Mouse (Mus musculus): Measurements from ENCODE around the gene Rab4a. TPM values are rescaled to one million over a fixed set of nuclear protein-coding genes. Genes with fewer than 3 reads are reported as not detected.

The Rab4a gene
- polyA plus RNA-seq, 1 experiment from 2014 or later, result 42.3 TPM

GRCm38 (mm10) chr8:123788416-123789170, 17.2 kb upstream of the Rab4a start:
- no peak overlapping the region for H3K4me3 ChIP-seq
- H3K36me3 ChIP-seq, result no peaks in the 10 kb centered on the region
- ATAC-seq (ENCODE audit: insufficient number of reproducible peaks, low FRiP score), result no peak
- H3K9ac ChIP-seq, result no peak overlapping the region
- peaks cover 2% of the 10 kb centered on the region; the same call in 1 of the 2 replicates for H3K4me1 ChIP-seq (replicated peaks)
- H3K4me2 ChIP-seq, result no peak overlapping the region
- no peaks in the 10 kb centered on the region for H3K9me3 ChIP-seq (replicated peaks)
- peaks cover 26% of the 10 kb centered on the region for H3K27me3 ChIP-seq (replicated peaks)
- H3K27ac ChIP-seq (ENCODE audit: poor library complexity, severe bottlenecking), result no peak overlapping the region
- WGBS, result 55% methylated on average over 14 of the region's 14 CpGs

- Histone ChIP-seq H3K9me3 (replicated peaks) (no peaks in the 10 kb centered on the region), H3K4me3 (no peak overlapping the region), H3K27ac (ENCODE audit: poor library complexity, severe bottlenecking) (no peak overlapping the region), H3K9ac (no peak overlapping the region), H3K4me2 (no peak overlapping the region), H3K27me3 (replicated peaks) (peaks cover 26% of the 10 kb centered on the region), H3K4me1 (replicated peaks) (no peaks in the 10 kb centered on the region), H3K36me3 (no peaks in the 10 kb centered on the region)
- no peak for ATAC-seq (ENCODE audit: insufficient number of reproducible peaks, low FRiP score)
- whole genome bisulfite sequencing, result 69% methylated on average over 9 of the region's 9 CpGs
Measured at GRCm38 (mm10) chr8:123789461-123789860, 16.3 kb upstream of the Rab4a start.

- no peak overlapping the region for H3K4me2 ChIP-seq
- H3K4me3 ChIP-seq, result no peak overlapping the region
- H3K9ac ChIP-seq, result no peak overlapping the region
- no peaks in the 10 kb centered on the region for H3K36me3 ChIP-seq
- no peak overlapping the region for H3K27ac ChIP-seq (ENCODE audit: poor library complexity, severe bottlenecking)
- 0% methylated on average over 4 of the region's 4 CpGs for WGBS
- H3K27me3 ChIP-seq (replicated peaks), result peaks cover 26% of the 10 kb centered on the region
- H3K4me1 ChIP-seq (replicated peaks), result no peaks in the 10 kb centered on the region
- no peak for ATAC-seq (ENCODE audit: insufficient number of reproducible peaks, low FRiP score)
- H3K9me3 ChIP-seq (replicated peaks), result no peaks in the 10 kb centered on the region
Measured at GRCm38 (mm10) chr8:123789970-123790369, 15.8 kb upstream of the Rab4a start.

GRCm38 (mm10) chr8:123791101-123791844, 14.5 kb upstream of the Rab4a start:
- H3K36me3 ChIP-seq, result no peaks in the 10 kb centered on the region
- H3K4me2 ChIP-seq, result no peak overlapping the region
- H3K27ac ChIP-seq (ENCODE audit: poor library complexity, severe bottlenecking), result no peak overlapping the region
- H3K27me3 ChIP-seq (replicated peaks), result peaks cover 18% of the 10 kb centered on the region
- ATAC-seq (ENCODE audit: insufficient number of reproducible peaks, low FRiP score), result no peak
- no peaks in the 10 kb centered on the region for H3K9me3 ChIP-seq (replicated peaks)
- no peak overlapping the region for H3K4me3 ChIP-seq
- H3K9ac ChIP-seq, result no peak overlapping the region
- WGBS, result 75% methylated on average over 16 of the region's 16 CpGs
- H3K4me1 ChIP-seq (replicated peaks), result no peaks in the 10 kb centered on the region

- WGBS, result 82% methylated on average over 7 of the region's 7 CpGs
- H3K4me3 ChIP-seq, result no peak overlapping the region
- H3K27ac ChIP-seq (ENCODE audit: poor library complexity, severe bottlenecking), result no peak overlapping the region
- no peak overlapping the region for H3K4me2 ChIP-seq
- H3K4me1 ChIP-seq (replicated peaks), result no peaks in the 10 kb centered on the region
- no peaks in the 10 kb centered on the region for H3K9me3 ChIP-seq (replicated peaks)
- no peaks in the 10 kb centered on the region for H3K36me3 ChIP-seq
- no peak overlapping the region for H3K9ac ChIP-seq
- ATAC-seq (ENCODE audit: insufficient number of reproducible peaks, low FRiP score), result no peak
- H3K27me3 ChIP-seq (replicated peaks), result peaks cover 13% of the 10 kb centered on the region
Measured at GRCm38 (mm10) chr8:123791845-123792225, 13.9 kb upstream of the Rab4a start.

- H3K9ac ChIP-seq, result no peak overlapping the region
- peaks cover 13% of the 10 kb centered on the region; the same call in 1 of the 2 replicates for H3K27me3 ChIP-seq (replicated peaks)
- 45% methylated on average over 10 of the region's 10 CpGs for WGBS
Measured at GRCm38 (mm10) chr8:123793900-123794299, 11.9 kb upstream of the Rab4a start.

GRCm38 (mm10) chr8:123794766-123795165, 11.0 kb upstream of the Rab4a start:
- no peak for ATAC-seq (ENCODE audit: insufficient number of reproducible peaks, low FRiP score)
- H3K27me3 ChIP-seq (replicated peaks), result peaks cover 6% of the 10 kb centered on the region; the same call in 1 of the 2 replicates
- 74% methylated on average over 4 of the region's 4 CpGs for WGBS

More at GRCm38 (mm10) chr8:123793900-123794299, 11.9 kb upstream of the Rab4a start:
- Histone ChIP-seq H3K27ac (ENCODE audit: poor library complexity, severe bottlenecking) (no peak overlapping the region), H3K36me3 (no peaks in the 10 kb centered on the region), H3K9me3 (replicated peaks) (no peaks in the 10 kb centered on the region), H3K4me2 (no peak overlapping the region), H3K4me1 (replicated peaks) (0 out of 2 replicates have a peak, but pooled peaks cover 3% of the 10 kb centered on the region), H3K4me3 (no peak overlapping the region)
- ATAC-seq (ENCODE audit: insufficient number of reproducible peaks, low FRiP score), result no peak

GRCm38 (mm10) chr8:123796758-123797157, 9.0 kb upstream of the Rab4a start:
- no peaks in the 10 kb centered on the region for H3K36me3 ChIP-seq
- no peak overlapping the region for H3K4me3 ChIP-seq
- peaks cover 3% of the 10 kb centered on the region; the same call in 1 of the 2 replicates for H3K27me3 ChIP-seq (replicated peaks)
- H3K4me2 ChIP-seq, result no peak overlapping the region
- H3K9me3 ChIP-seq (replicated peaks), result peaks cover 7% of the 10 kb centered on the region; the same call in 1 of the 2 replicates
- H3K4me1 ChIP-seq (replicated peaks), result 0 out of 2 replicates have a peak, but pooled peaks cover 3% of the 10 kb centered on the region
- H3K9ac ChIP-seq, result no peak overlapping the region
- ATAC-seq (ENCODE audit: insufficient number of reproducible peaks, low FRiP score), result no peak
- WGBS, result 32% methylated on average over 4 of the region's 4 CpGs
- no peak overlapping the region for H3K27ac ChIP-seq (ENCODE audit: poor library complexity, severe bottlenecking)

More at GRCm38 (mm10) chr8:123794766-123795165, 11.0 kb upstream of the Rab4a start:
- Histone ChIP-seq H3K9me3 (replicated peaks) (no peaks in the 10 kb centered on the region), H3K27ac (ENCODE audit: poor library complexity, severe bottlenecking) (no peak overlapping the region), H3K4me1 (replicated peaks) (0 out of 2 replicates have a peak, but pooled peaks cover 3% of the 10 kb centered on the region), H3K9ac (no peak overlapping the region), H3K4me3 (no peak overlapping the region), H3K36me3 (no peaks in the 10 kb centered on the region), H3K4me2 (no peak overlapping the region)

GRCm38 (mm10) chr8:123797928-123798327, 7.9 kb upstream of the Rab4a start:
- WGBS, result 73% methylated on average over 15 of the region's 15 CpGs

GRCm38 (mm10) chr8:123799434-123799833, 6.4 kb upstream of the Rab4a start:
- Histone ChIP-seq H3K4me2 (no peak overlapping the region), H3K27ac (ENCODE audit: poor library complexity, severe bottlenecking) (no peak overlapping the region), H3K36me3 (no peaks in the 10 kb centered on the region), H3K4me1 (replicated peaks) (0 out of 2 replicates have a peak, but pooled peaks cover 3% of the 10 kb centered on the region), H3K4me3 (no peak overlapping the region), H3K27me3 (replicated peaks) (no peaks in the 10 kb centered on the region), H3K9ac (no peak overlapping the region), H3K9me3 (replicated peaks) (peaks cover 7% of the 10 kb centered on the region; the same call in 1 of the 2 replicates)
- WGBS, result 74% methylated on average over 6 of the region's 6 CpGs
- ATAC-seq (ENCODE audit: insufficient number of reproducible peaks, low FRiP score), result no peak

More at GRCm38 (mm10) chr8:123797928-123798327, 7.9 kb upstream of the Rab4a start:
- no peak overlapping the region for H3K9ac ChIP-seq
- H3K27ac ChIP-seq (ENCODE audit: poor library complexity, severe bottlenecking), result no peak overlapping the region
- no peaks in the 10 kb centered on the region for H3K27me3 ChIP-seq (replicated peaks)
- no peak overlapping the region for H3K4me2 ChIP-seq
- H3K4me1 ChIP-seq (replicated peaks), result 0 out of 2 replicates have a peak, but pooled peaks cover 3% of the 10 kb centered on the region
- no peaks in the 10 kb centered on the region for H3K36me3 ChIP-seq
- H3K9me3 ChIP-seq (replicated peaks), result peaks cover 7% of the 10 kb centered on the region; the same call in 1 of the 2 replicates
- no peak for ATAC-seq (ENCODE audit: insufficient number of reproducible peaks, low FRiP score)
- no peak overlapping the region for H3K4me3 ChIP-seq

- 48% methylated on average over 3 of the region's 3 CpGs for WGBS
- peaks cover 7% of the 10 kb centered on the region; the same call in 1 of the 2 replicates for H3K9me3 ChIP-seq (replicated peaks)
Measured at GRCm38 (mm10) chr8:123799885-123800284, 5.9 kb upstream of the Rab4a start.

More at GRCm38 (mm10) chr8:123799885-123800284, 5.9 kb upstream of the Rab4a start:
- Histone ChIP-seq H3K4me2 (no peak overlapping the region), H3K27me3 (replicated peaks) (no peaks in the 10 kb centered on the region), H3K9ac (no peak overlapping the region), H3K4me1 (replicated peaks) (0 out of 2 replicates have a peak, but pooled peaks cover 3% of the 10 kb centered on the region), H3K4me3 (no peak overlapping the region), H3K36me3 (no peaks in the 10 kb centered on the region), H3K27ac (ENCODE audit: poor library complexity, severe bottlenecking) (no peak overlapping the region)
- ATAC-seq (ENCODE audit: insufficient number of reproducible peaks, low FRiP score), result no peak

All from heart, embryonic 12.5 days (tissue).